Mouse (Mus musculus) CD4-positive, CD25-positive, alpha-beta regulatory T cell, adult 4 months (primary cell): Measurements from ENCODE around the gene Lgi4. TPM values are rescaled to one million over a fixed set of nuclear protein-coding genes. Genes with fewer than 3 reads are reported as not detected.

Source experiments
- ATAC-seq: one replicate; pipeline ENCODE4 v1.8.0; 2017
- polyA plus RNA-seq, 2 experiments: library from polyadenylated mRNA; unstranded; fragments of 100-300 nt; shearing (Covaris generic); gene quantifications; one replicate each; pipeline ENCODE4 v1.2.1; 2017

Lgi4 gene
- polyA plus RNA-seq, 2 experiments from 2014 or later: not detected

DNA sequence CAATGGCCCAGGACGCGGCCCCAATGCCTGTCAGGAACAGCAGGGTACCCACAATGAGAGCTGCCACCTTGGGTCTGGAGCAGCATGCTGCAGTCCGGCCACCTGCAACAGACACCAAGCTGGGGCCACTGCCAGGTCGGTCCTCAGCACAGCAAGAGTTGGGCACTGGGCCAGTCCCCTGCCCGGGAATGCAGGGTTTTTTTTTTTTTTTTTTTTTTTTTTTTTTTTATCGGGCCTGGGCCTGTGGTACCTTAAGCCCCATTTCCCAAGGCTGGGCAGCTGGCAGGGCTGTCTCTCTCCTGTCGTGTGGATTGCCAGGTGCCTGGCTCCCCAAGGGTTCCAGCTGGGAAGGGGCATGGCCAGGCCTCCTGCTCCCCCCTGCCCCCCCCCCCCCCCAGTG lies 49.9 kb downstream of the Lgi4 start:
- ATAC-seq: no peak

DNA sequence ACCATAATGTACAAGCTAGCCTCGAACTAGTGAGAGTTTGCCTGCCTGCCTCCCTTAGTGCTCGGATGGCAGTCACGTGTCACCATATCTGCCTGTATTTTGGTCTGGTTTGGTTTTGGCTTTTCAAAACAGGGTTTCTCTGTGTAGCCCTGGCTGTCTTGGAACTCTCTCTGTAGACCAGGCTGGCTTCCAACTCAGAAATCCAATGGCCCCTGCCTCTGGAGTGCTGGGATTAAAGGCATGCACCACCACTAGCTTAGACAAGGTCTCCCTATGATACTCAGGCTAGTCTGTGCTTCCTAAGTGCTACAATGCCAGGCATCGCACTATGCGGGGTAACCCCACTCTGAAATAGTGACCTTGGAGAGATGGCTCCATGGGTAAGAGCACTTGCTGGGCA lies 50.7 kb downstream of the Lgi4 start:
- no peak for ATAC-seq

DNA sequence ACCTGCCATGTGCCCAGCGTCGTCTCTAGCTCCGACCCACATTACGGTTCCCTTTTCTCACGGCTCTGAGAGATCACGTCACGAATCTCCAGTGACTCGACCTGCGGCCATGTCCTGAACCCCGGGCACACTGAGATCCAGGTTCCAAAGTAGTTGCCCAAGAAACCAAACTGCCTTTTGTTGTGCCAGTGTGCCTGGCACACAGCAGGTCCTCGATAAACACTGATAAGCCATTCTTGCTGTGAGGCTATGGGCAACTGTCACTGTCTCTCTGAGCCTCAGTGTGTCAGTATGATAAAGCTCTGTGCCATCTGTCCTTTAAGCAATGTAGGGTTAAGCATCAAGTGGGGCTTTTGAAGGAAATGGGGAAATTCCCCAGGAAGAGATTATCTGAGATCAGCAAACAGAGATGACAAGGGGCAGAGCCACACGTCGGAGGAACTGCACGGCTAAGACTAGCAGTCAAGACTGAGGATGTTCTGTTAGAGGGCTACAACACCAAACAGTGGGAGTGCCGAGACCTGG lies 51.8 kb downstream of the Lgi4 start:
- peak; percentile 98 for ATAC-seq

DNA sequence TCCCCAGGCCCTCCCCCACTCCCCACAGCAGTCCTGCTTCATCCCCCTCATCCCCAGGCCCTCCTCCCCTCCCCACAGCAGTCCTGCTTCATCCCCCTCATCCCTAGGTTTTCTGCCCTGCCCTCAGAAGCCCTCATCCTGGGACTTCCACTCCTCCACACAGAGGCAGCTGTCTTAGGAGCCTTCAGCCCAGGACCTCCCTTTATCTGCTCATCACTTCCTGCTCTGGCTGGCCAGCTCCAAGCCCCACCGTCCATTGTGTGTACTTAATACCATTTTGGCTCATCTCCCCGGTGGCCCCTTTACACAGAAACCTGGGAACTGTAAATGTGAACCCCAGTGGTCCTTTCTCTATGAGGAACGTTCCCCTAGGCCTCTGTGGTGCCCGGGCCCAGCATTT lies 52.9 kb downstream of the Lgi4 start:
- ATAC-seq: no peak

DNA sequence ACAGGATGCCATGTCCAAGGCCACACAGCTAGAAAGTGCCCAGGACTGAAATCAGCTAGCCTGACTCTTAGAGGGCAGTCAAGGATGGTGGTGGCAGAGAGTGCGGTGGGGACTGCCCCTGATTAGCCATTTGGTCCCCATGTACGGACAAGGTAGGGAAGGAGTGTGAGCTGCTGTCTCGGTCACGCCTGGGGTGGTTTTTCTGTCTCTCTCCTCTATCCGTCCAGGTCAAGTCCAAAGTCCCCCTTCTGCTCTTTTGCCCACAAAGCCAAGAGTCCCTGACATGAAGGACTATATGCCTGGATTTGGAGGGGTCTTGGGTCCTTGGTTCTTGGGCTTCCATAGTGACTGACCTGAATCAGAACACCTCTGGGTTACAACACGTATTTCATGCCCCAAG lies 54.7 kb downstream of the Lgi4 start:
- no peak for ATAC-seq

DNA sequence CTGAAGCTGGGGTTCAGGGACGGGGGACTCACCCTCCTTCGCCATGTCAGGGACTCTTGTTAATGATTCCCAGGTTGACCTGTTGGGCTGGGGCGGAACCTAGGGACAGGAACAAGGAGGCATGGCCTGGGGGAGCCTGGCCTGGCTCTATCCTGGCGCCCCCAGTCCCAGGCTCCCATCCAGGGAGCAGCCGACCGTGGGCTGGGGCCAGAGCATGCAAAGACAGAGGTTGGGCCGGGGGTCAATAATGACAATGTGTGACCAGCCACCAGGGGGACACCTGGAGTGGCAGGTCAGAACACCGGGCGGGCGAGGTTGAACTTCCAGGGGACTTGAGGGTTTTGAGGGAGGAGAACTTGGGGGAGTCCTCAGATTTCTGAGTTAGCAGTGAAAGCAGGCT lies 55.5 kb downstream of the Lgi4 start:
- ATAC-seq: no peak

DNA sequence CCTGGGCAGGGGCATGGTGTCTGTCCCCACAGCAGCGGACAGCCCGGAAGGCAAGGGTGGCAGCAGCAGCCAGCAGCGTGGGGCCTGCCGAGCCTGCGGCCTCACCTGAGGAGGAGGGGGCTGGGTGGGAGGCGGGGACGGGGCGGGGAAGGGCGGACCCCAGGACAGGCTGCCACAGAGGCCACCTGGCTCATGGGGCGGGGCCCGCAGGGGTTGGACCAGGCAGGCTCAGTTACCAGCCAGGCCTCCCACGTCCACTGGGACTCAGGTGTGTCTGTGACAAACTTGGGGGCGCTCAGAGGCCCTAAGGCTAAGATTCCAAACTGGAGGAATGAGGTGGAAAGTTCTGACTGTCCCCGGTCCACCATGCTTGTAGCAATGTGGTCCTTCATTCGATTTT lies 56.0 kb downstream of the Lgi4 start, which contains the start of gene Hpn:
TSS of gene Hpn (minus strand) at position 109 of the 400 bp plus-strand sequence.
- ATAC-seq: no peak

DNA sequence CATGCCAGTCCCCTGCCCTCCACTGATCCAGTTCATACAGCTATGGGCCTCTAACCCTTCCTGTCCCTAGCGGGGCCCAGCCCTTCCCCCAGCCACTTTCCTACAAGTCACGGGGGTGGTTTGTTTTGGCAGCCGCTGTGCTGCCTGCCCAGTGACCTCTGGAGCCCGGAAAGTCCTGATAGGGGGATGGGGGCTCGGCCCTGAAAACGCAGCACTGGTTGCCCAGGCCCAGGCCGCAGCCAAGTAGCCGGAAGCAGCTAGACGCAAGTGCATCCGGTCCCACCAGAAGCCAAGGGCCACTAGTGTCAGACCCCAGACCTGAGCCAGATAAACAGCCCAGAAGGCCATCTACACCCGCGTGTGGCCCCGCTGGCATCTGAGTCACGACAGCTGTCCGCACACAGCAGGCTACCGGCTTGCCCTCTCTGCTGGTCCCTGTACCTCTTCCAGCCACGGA lies 56.5 kb downstream of the Lgi4 start:
- ATAC-seq: no peak

DNA sequence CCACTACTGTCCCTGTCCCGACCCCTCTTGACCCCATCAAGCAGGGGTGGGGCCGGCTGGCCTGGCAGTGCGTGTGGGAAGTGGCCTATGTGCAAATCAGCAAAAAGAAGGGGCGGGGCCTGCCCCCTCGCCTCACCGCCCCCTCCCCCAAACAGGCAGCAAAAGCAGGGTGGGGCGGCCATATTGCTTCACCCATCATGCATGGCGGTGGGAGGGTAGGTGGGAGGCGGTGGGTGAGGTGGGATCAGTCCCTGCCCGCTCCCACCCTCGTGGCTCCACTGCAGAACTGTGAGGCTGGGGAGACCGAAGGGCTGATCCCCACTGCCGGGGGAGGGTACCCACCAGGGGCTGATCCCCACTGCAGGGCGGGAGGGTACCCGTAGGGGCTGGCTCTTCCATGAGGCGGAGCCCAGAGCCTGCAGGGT lies 57.6 kb downstream of the Lgi4 start:
- no peak for ATAC-seq

DNA sequence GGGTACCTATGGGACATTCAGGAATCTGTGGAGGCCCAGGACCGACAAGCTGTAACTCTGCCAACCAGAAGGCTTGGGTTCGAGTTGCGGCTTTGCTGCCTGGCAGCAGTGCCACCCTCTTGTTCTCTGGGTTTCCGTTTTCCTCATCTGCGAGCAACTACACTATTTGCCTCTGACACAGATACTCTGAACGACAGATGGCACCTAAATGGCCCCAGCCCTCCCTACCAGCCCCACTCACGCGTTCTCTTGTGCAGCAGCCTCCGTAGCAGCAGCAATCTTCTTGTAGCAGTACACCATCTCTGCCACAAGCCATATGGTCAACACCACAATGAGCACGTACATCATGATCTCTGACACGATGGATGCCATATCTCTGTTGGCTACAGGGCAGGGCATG lies 58.3 kb downstream of the Lgi4 start:
- ATAC-seq: no peak

DNA sequence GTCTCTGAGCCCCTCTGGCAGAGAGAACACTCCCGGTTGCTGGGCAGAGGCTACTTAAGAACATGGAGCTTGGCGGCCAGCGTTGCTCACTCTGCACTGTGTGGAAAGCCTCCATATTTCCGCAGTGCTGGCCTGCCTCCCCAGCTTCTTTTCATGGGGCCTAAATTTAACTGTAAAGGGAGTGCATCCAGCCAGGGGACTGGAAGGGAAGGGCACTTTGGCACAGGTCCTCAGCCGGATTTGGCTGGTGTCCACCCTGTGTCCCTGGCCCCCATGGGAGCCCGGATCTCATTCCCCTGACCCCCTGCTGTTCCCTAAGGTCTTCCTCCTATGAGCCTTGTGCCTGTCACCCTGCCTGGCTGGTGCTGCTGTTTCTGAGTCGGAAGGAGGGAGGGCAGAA lies 59.3 kb downstream of the Lgi4 start:
- no peak for ATAC-seq

DNA sequence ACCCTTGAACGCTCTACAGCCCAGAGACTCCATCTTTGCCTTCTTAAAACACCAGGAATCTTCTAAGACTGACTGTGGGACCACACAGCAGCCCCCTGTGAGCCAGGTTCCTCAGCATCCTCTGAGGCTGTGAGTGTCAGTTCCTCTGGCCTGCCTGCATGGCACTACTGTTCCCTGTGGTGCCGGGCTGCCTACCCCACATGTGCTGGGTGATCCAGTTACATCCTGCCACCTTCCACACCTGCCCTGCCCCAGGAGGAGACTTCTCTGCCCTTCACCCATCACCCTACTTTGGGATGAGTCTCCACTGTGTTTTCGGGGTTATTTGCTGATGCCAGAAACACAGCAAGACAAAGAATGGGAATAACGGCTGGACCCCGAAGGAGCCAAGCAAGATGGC lies 60.4 kb downstream of the Lgi4 start:
- no peak for ATAC-seq

Other genes with a start within 250 kb of the Lgi4 start
- gene Ffar2, start 235.6 kb upstream of the Lgi4 start, polyA plus RNA-seq: 1 to 10 TPM in 1 of 2 experiments, under 1 TPM in 1; 0.70 to 1.4 TPM
- not detected for gene Ffar3, start 203.2 kb upstream of the Lgi4 start, polyA plus RNA-seq
- gene Ffar1, start 197.8 kb upstream of the Lgi4 start, polyA plus RNA-seq: under 1 TPM in 1 of 2 experiments, not detected in 1; 0.14 TPM
- gene Cd22, start 179.0 kb upstream of the Lgi4 start, polyA plus RNA-seq: 10 to 100 TPM in 1 of 2 experiments, 1 to 10 TPM in 1; 4.2 to 20.3 TPM
- gene Mag, start 144.5 kb upstream of the Lgi4 start, polyA plus RNA-seq: not detected
- not detected for gene Hamp2, start 134.7 kb upstream of the Lgi4 start, polyA plus RNA-seq
- not detected for gene Hamp, start 115.3 kb upstream of the Lgi4 start, polyA plus RNA-seq
- gene Usf2, start 102.5 kb upstream of the Lgi4 start, polyA plus RNA-seq: 10 to 100 TPM; 11.0 to 16.0 TPM
- gene Lsr, start 85.9 kb upstream of the Lgi4 start, polyA plus RNA-seq: 1 to 10 TPM; 1.8 to 2.6 TPM
- gene Fam187b, start 85.6 kb upstream of the Lgi4 start, polyA plus RNA-seq: 1 to 10 TPM; 1.2 to 1.5 TPM
- gene Fxyd5, start 16.9 kb upstream of the Lgi4 start, polyA plus RNA-seq: 1,000 to 10,000 TPM; 1,918 to 1,991 TPM
- not detected for gene Fxyd7, start 7.9 kb upstream of the Lgi4 start, polyA plus RNA-seq
- gene Fxyd1, start 2.1 kb upstream of the Lgi4 start, polyA plus RNA-seq: not detected
- gene Fxyd3, start 17.4 kb downstream of the Lgi4 start, polyA plus RNA-seq: under 1 TPM in 1 of 2 experiments, not detected in 1; 0.27 TPM
- gene Hpn, start 55.9 kb downstream of the Lgi4 start, polyA plus RNA-seq: 10 to 100 TPM in 1 of 2 experiments, 1 to 10 TPM in 1; 6.0 to 12.2 TPM
- gene Scn1b, start 67.7 kb downstream of the Lgi4 start, polyA plus RNA-seq: not detected
- 100 to 1,000 TPM in 1 of 2 experiments, 10 to 100 TPM in 1; 83.7 to 103 TPM for gene Gramd1a, start 96.6 kb downstream of the Lgi4 start, polyA plus RNA-seq
- not detected for gene Scgb2b2, start 231.2 kb downstream of the Lgi4 start, polyA plus RNA-seq
- not detected for gene Scgb1b2, start 232.5 kb downstream of the Lgi4 start, polyA plus RNA-seq